Mouse (Mus musculus): Measurements from ENCODE around the gene Atp9a. TPM values are rescaled to one million over a fixed set of nuclear protein-coding genes. Genes with fewer than 3 reads are reported as not detected.

Atp9a gene
- 10.3 and 12.4 TPM in 2 replicates for polyA plus RNA-seq (2015; fragmentation: Nextera tagmentation; extraction: Ambion mirVana)

DNA sequence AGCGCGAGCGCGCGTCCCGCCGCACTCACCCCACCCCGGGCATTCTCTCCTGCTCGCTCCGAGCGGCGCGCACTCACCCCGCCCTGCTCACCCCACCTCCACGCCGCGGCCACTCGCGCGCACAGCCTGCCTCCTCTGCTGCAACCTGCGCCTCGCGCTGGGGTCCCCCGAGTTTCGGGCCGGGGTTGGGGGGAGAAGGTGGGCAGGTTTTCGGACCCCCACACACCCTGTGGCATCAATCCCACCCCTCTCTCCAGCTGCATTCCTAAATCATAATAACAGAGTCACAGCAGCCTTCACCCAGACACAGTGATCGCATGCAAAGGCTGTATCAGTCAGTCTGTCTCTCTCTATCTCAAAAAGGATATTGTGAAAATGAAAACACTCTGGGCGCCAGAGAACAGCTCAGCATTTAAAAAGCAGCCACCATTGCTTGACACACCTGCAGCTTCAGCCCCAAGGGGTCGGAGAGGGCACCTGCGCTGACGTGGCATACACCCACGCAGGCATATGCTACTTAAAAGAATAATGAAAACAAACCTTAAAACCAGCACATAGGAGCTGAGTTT lies at the start of gene Atp9a:
Gene Atp9a (minus strand): TSS at position 351 of the 569 bp plus-strand sequence.
- ATAC-seq (ENCODE audit: low FRiP score, low TSS enrichment) = peak; percentile 36
- peak within 1 kb of the TSS; percentile 77 for H3K4me3 ChIP-seq (ENCODE audit: low read length)
- H3K9me3 ChIP-seq (ENCODE audit: low read length) = no peaks in the 10 kb centered on the region
- no peaks in the 10 kb centered on the region for H3K27me3 ChIP-seq (ENCODE audit: insufficient read depth, low read length)
- 10% methylated on average over 18 of the region's 33 CpGs for WGBS
- H3K4me2 ChIP-seq (replicated peaks; ENCODE audit: low read depth, low read length) = peak within 1 kb of the TSS; percentile 81
- peak within 1 kb of the TSS; percentile 81 for H3K9ac ChIP-seq (replicated peaks; ENCODE audit: low read length)
- H3K4me1 ChIP-seq (ENCODE audit: insufficient read depth, low read length) = no peaks in the 10 kb centered on the region
- no peaks in the 10 kb centered on the region for H3K36me3 ChIP-seq (ENCODE audit: insufficient read depth, low read length)
- peak within 1 kb of the TSS; percentile 54 for H3K27ac ChIP-seq (ENCODE audit: low read length)

GRCm38 (mm10) chr2:168791115-168791802 lies 49.0 kb upstream of the Atp9a start:
- no peaks in the 10 kb centered on the region for H3K36me3 ChIP-seq (ENCODE audit: insufficient read depth, low read length)
- H3K4me2 ChIP-seq (replicated peaks; ENCODE audit: low read depth, low read length) = no peak overlapping the region
- no peaks in the 10 kb centered on the region for H3K27me3 ChIP-seq (ENCODE audit: insufficient read depth, low read length)
- no peak for ATAC-seq (ENCODE audit: low FRiP score, low TSS enrichment)
- H3K4me3 ChIP-seq (ENCODE audit: low read length) = no peak overlapping the region
- no peak overlapping the region for H3K27ac ChIP-seq (ENCODE audit: low read length)
- H3K4me1 ChIP-seq (ENCODE audit: insufficient read depth, low read length) = no peaks in the 10 kb centered on the region
- no peak overlapping the region for H3K9ac ChIP-seq (replicated peaks; ENCODE audit: low read length)
- no peaks in the 10 kb centered on the region for H3K9me3 ChIP-seq (ENCODE audit: low read length)
- WGBS = 73% methylated on average over 4 of the region's 4 CpGs

GRCm38 (mm10) chr2:168786174-168786573 lies 44.0 kb upstream of the Atp9a start:
- H3K4me1 ChIP-seq (ENCODE audit: insufficient read depth, low read length) = no peaks in the 10 kb centered on the region
- no peak for ATAC-seq (ENCODE audit: low FRiP score, low TSS enrichment)
- H3K36me3 ChIP-seq (ENCODE audit: insufficient read depth, low read length) = no peaks in the 10 kb centered on the region
- no peak overlapping the region for H3K9ac ChIP-seq (replicated peaks; ENCODE audit: low read length)
- no peak overlapping the region for H3K27ac ChIP-seq (ENCODE audit: low read length)
- H3K4me2 ChIP-seq (replicated peaks; ENCODE audit: low read depth, low read length) = no peak overlapping the region
- H3K9me3 ChIP-seq (ENCODE audit: low read length) = no peaks in the 10 kb centered on the region
- 92% methylated on average over 9 of the region's 9 CpGs for WGBS
- H3K27me3 ChIP-seq (ENCODE audit: insufficient read depth, low read length) = no peaks in the 10 kb centered on the region; the same call in 1 of the 2 replicates
- H3K4me3 ChIP-seq (ENCODE audit: low read length) = no peak overlapping the region

- no peak for ATAC-seq (ENCODE audit: low FRiP score, low TSS enrichment)
- H3K9me3 ChIP-seq (ENCODE audit: low read length) = 0 out of 2 replicates have a peak, but pooled peaks cover 3% of the 10 kb centered on the region
- H3K27ac ChIP-seq (ENCODE audit: low read length) = no peak overlapping the region
- no peaks in the 10 kb centered on the region for H3K4me1 ChIP-seq (ENCODE audit: insufficient read depth, low read length)
- H3K27me3 ChIP-seq (ENCODE audit: insufficient read depth, low read length) = no peaks in the 10 kb centered on the region; the same call in 1 of the 2 replicates
- H3K36me3 ChIP-seq (ENCODE audit: insufficient read depth, low read length) = no peaks in the 10 kb centered on the region
- H3K4me2 ChIP-seq (replicated peaks; ENCODE audit: low read depth, low read length) = no peak overlapping the region
- 29% methylated on average over 9 of the region's 9 CpGs for WGBS
- no peak overlapping the region for H3K4me3 ChIP-seq (ENCODE audit: low read length)
- H3K9ac ChIP-seq (replicated peaks; ENCODE audit: low read length) = no peak overlapping the region
These were observed 38.4 kb upstream of the Atp9a start for GRCm38 (mm10) chr2:168780596-168780995.

GRCm38 (mm10) chr2:168780024-168780423 lies 37.8 kb upstream of the Atp9a start:
- 13% methylated on average over 9 of the region's 9 CpGs for WGBS
- Histone ChIP-seq H3K4me3 (ENCODE audit: low read length) (no peak overlapping the region), H3K36me3 (ENCODE audit: insufficient read depth, low read length) (no peaks in the 10 kb centered on the region), H3K9ac (replicated peaks; ENCODE audit: low read length) (no peak overlapping the region), H3K27ac (ENCODE audit: low read length) (no peak overlapping the region), H3K4me2 (replicated peaks; ENCODE audit: low read depth, low read length) (no peak overlapping the region), H3K27me3 (ENCODE audit: insufficient read depth, low read length) (no peaks in the 10 kb centered on the region; the same call in 1 of the 2 replicates), H3K9me3 (ENCODE audit: low read length) (0 out of 2 replicates have a peak, but pooled peaks cover 3% of the 10 kb centered on the region), H3K4me1 (ENCODE audit: insufficient read depth, low read length) (no peaks in the 10 kb centered on the region)
- no peak for ATAC-seq (ENCODE audit: low FRiP score, low TSS enrichment)

- H3K9ac ChIP-seq (replicated peaks; ENCODE audit: low read length) = no peak overlapping the region
- H3K4me2 ChIP-seq (replicated peaks; ENCODE audit: low read depth, low read length) = no peak overlapping the region
- H3K36me3 ChIP-seq (ENCODE audit: insufficient read depth, low read length) = no peaks in the 10 kb centered on the region
- ATAC-seq (ENCODE audit: low FRiP score, low TSS enrichment) = no peak
- H3K9me3 ChIP-seq (ENCODE audit: low read length) = 0 out of 2 replicates have a peak, but pooled peaks cover 3% of the 10 kb centered on the region
- H3K27me3 ChIP-seq (ENCODE audit: insufficient read depth, low read length) = no peaks in the 10 kb centered on the region; the same call in 1 of the 2 replicates
- H3K4me3 ChIP-seq (ENCODE audit: low read length) = no peak overlapping the region
- H3K27ac ChIP-seq (ENCODE audit: low read length) = no peak overlapping the region
- no peaks in the 10 kb centered on the region for H3K4me1 ChIP-seq (ENCODE audit: insufficient read depth, low read length)
These were observed 35.3 kb upstream of the Atp9a start for GRCm38 (mm10) chr2:168777481-168777880.

DNA sequence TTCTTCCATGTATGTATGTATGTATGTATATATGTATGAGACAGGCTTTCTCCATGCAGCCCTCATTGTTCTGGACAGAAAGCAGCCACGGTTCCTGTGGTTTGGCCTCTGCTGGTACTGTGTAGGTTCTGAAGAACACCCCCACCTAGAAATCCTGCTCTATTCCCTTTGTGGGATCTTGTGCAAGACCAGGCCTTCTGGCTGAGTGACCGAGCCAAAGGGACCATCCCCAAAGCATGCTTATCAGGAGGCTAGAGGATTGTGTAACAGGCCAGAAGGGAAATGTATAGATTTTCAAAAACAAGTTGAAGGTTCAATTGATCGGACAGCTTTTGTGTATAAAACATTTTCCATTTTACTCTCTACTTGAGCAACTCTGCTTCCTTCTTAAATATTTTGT lies 34.0 kb upstream of the Atp9a start:
- no peak for ATAC-seq (ENCODE audit: low FRiP score, low TSS enrichment)
- Histone ChIP-seq H3K27me3 (ENCODE audit: insufficient read depth, low read length) (peaks cover 8% of the 10 kb centered on the region; the same call in 1 of the 2 replicates), H3K36me3 (ENCODE audit: insufficient read depth, low read length) (no peaks in the 10 kb centered on the region), H3K4me1 (ENCODE audit: insufficient read depth, low read length) (no peaks in the 10 kb centered on the region), H3K4me2 (replicated peaks; ENCODE audit: low read depth, low read length) (no peak overlapping the region), H3K9me3 (ENCODE audit: low read length) (0 out of 2 replicates have a peak, but pooled peaks cover 3% of the 10 kb centered on the region), H3K4me3 (ENCODE audit: low read length) (no peak overlapping the region), H3K27ac (ENCODE audit: low read length) (no peak overlapping the region), H3K9ac (replicated peaks; ENCODE audit: low read length) (no peak overlapping the region)
- whole genome bisulfite sequencing = 90% methylated on average over 3 of the region's 3 CpGs

DNA sequence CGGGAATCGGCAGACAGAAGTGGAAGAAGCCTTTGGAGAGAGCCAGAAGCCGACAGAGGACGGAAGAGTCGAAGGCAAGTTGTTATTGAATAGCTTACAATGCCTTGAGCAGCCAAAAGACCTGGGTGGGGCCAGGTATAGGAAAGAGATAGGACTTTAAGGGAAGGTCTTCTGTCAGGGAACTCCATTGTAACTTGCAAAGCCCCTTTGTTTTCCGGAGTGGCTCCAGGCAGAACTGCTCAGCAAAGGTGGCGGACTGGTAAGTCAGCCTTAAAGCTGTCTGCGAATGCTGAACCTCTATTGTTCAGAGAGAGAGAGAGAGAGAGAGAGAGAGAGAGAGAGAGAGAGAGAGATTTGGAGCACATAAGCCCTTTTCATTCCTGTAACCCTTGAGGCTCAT lies 27.1 kb upstream of the Atp9a start:
- ATAC-seq (ENCODE audit: low FRiP score, low TSS enrichment) = no peak
- H3K27ac ChIP-seq (ENCODE audit: low read length) = no peak overlapping the region
- H3K36me3 ChIP-seq (ENCODE audit: insufficient read depth, low read length) = no peaks in the 10 kb centered on the region
- peaks cover 16% of the 10 kb centered on the region for H3K4me1 ChIP-seq (ENCODE audit: insufficient read depth, low read length)
- 59% methylated on average over 8 of the region's 8 CpGs for WGBS
- no peaks in the 10 kb centered on the region for H3K9me3 ChIP-seq (ENCODE audit: low read length)
- H3K27me3 ChIP-seq (ENCODE audit: insufficient read depth, low read length) = peaks cover 70% of the 10 kb centered on the region
- H3K4me3 ChIP-seq (ENCODE audit: low read length) = no peak overlapping the region
- H3K9ac ChIP-seq (replicated peaks; ENCODE audit: low read length) = no peak overlapping the region
- H3K4me2 ChIP-seq (replicated peaks; ENCODE audit: low read depth, low read length) = no peak overlapping the region

DNA sequence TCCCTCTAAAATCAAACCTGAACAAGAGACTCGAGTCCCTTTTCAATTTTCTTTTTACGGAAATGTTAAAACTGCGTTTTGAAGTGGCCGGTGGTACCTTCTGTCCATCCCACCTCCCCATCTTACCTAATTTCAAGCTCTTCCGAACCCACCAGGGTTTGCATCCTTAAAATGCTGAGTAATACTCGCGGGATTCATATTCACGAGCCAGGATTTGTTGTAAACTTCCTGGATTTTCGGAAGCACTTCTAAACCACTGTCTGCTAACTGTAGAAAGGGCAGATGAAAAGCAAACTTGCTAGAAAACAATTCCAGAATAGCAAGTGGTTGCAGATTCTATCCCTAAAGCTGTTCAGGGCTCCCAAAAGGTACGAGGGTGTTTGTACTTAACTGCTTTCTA lies 25.4 kb upstream of the Atp9a start, which contains the start of gene Sall4:
Gene Sall4 (minus strand): TSS at position 362 of the 400 bp plus-strand sequence.
- Histone ChIP-seq H3K36me3 (ENCODE audit: insufficient read depth, low read length) (no peaks in the 10 kb centered on the region), H3K9me3 (ENCODE audit: low read length) (no peaks in the 10 kb centered on the region), H3K27me3 (ENCODE audit: insufficient read depth, low read length) (peaks cover 87% of the 10 kb centered on the region), H3K4me1 (ENCODE audit: insufficient read depth, low read length) (peaks cover 17% of the 10 kb centered on the region), H3K9ac (replicated peaks; ENCODE audit: low read length) (no peak within 1 kb of the TSS), H3K4me3 (ENCODE audit: low read length) (peak within 1 kb of the TSS; percentile 45), H3K27ac (ENCODE audit: low read length) (no peak within 1 kb of the TSS), H3K4me2 (replicated peaks; ENCODE audit: low read depth, low read length) (peak within 1 kb of the TSS; percentile 69)
- 11% methylated on average over 10 of the region's 10 CpGs for WGBS
- no peak for ATAC-seq (ENCODE audit: low FRiP score, low TSS enrichment)
